Mouse (Mus musculus) liver, embryonic 14.5 days (tissue): ENCODE data around the gene Ephb3. TPM values are rescaled to one million over a fixed set of nuclear protein-coding genes. Genes with fewer than 3 reads are reported as not detected.
A peak's percentile ranks its signal among the peaks of the same experiment; 100 is the strongest.

Experiments used
- ATAC-seq: fragments of 200-750 bp; cut with Nextera tagmentation; 2 replicates; pipeline ENCODE4 v1.8.0; 2017; ENCODE audit warnings: moderate number of reproducible peaks, mild to moderate bottlenecking, moderate library complexity; ENCODE audit not compliant: insufficient read depth
- DNase-seq, 3 experiments: peaks; one replicate each; pipeline ENCODE4 v3.0.0-alpha.2; 2012 to 2013; ENCODE audit warnings: low read depth in 3 of 3, low spot score in 3 of 3
- H3K27ac ChIP-seq: fragments of 300-500 bp; sonication (generic); 2 replicates; pipeline ENCODE4 v1.5.1; 2014; ENCODE audit warnings: moderate library complexity, mild to moderate bottlenecking, control low read depth, inconsistent platforms
- H3K27me3 ChIP-seq: fragments of 300-500 bp; sonication (generic); 2 replicates; pipeline ENCODE4 v1.6.1; 2014; ENCODE audit warnings: mild to moderate bottlenecking, low read length, moderate library complexity; ENCODE audit not compliant: control insufficient read depth, insufficient read depth
- H3K36me3 ChIP-seq: fragments of 300-500 bp; sonication (generic); replicated peaks from 2 replicates; pipeline ENCODE4 v1.6.1; 2014; ENCODE audit warnings: low read depth; ENCODE audit not compliant: control insufficient read depth, insufficient read depth
- H3K4me1 ChIP-seq, 2 experiments: fragments of 200-500 bp in 1 of 2; fragments of 300-500 bp in 1 of 2; sonication (generic) in 1 of 2; replicated peaks; 2 replicates each; pipeline ENCODE4 v1.6.1; 2012 to 2014; ENCODE audit warnings: antibody characterized with exemption in 1 of 2, inconsistent platforms in 1 of 2, low read length in 1 of 2; ENCODE audit not compliant: control insufficient read depth in 2 of 2, insufficient read depth in 2 of 2
- H3K4me2 ChIP-seq: fragments of 300-500 bp; sonication (generic); 2 replicates; pipeline ENCODE4 v1.6.1; 2014; ENCODE audit warnings: low read depth, mild to moderate bottlenecking, control low read depth, moderate library complexity
- H3K4me3 ChIP-seq, 2 experiments: fragments of 200-500 bp in 1 of 2; fragments of 300-500 bp in 1 of 2; sonication (generic) in 1 of 2; 2 replicates each; pipeline ENCODE4 v1.5.1; 2012 to 2014; ENCODE audit warnings: low read depth in 2 of 2, low read length in 2 of 2, mild to moderate bottlenecking in 2 of 2, control low read depth in 1 of 2, inconsistent platforms in 1 of 2, moderate library complexity in 1 of 2; ENCODE audit not compliant: insufficient read depth in 1 of 2
- H3K9ac ChIP-seq: fragments of 300-500 bp; sonication (generic); replicated peaks from 2 replicates; pipeline ENCODE4 v1.6.1; 2014; ENCODE audit warnings: mild to moderate bottlenecking, control low read depth, moderate library complexity
- H3K9me3 ChIP-seq: fragments of 300-500 bp; sonication (generic); 2 replicates; pipeline ENCODE4 v1.6.1; 2016; ENCODE audit warnings: low read length, mixed read lengths; ENCODE audit not compliant: control insufficient read depth
- CTCF ChIP-seq: IDR thresholded peaks from 2 replicates; pipeline ENCODE4 v1.5.1; 2016; ENCODE audit warnings: antibody characterized with exemption, low read depth, control low read depth
- EP300 ChIP-seq: IDR thresholded peaks from 2 replicates; pipeline ENCODE4 v1.6.1; 2016; ENCODE audit warnings: antibody characterized with exemption, low read depth
- WGBS: fragments of 180-500 bp; shearing (Covaris S2); extraction: QIAGEN DNeasy Blood & Tissue Kit; methylation state at CpG from one replicate; pipeline ENCODE4 v1.1.7; 2014; ENCODE audit not compliant: insufficient replicate concordance; 5-methylcytosine and 5-hydroxymethylcytosine counted together
- polyA plus RNA-seq, 2 experiments: library from polyadenylated mRNA; depleted of rRNA in 1 of 2; stranded (reverse) in 1 of 2; unstranded in 1 of 2; fragments of >200 nt; fragmentation: Nextera tagmentation in 1 of 2; extraction: Ambion mirVana in 1 of 2; gene quantifications; 2 replicates each; pipeline versions ENCODE4 v1.2.1 to v1.2.3; 2012 to 2014

Ephb3 gene
- polyA plus RNA-seq, 2 experiments = 0.47 to 0.48 TPM

DNA sequence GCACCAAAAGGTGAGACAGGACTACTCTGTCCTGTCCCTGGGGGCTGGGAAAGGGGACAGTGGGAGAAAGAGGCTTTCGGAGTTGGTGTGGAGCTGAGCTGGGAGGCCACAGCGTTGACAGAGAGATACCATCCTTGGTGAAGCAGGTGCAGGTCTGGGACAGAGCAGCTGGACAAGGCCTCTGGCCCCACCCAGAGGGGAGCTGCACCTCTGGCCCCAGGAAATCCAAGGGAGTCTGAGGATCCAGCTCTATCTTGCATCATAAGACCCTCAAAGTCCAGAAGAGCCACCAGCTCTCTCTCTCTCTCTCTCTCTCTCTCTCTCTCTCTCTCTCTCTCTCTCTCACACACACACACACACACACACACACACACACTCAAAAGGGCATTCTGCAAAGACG, 40.2 kb downstream of the Ephb3 start:
- WGBS = 32% methylated on average over 3 of the region's 3 CpGs
- TF ChIP-seq CTCF (no peak), EP300 (no peak)
- no peak for DNase-seq
- H3K4me2 ChIP-seq = no peak overlapping the region
- no peak for ATAC-seq
- H3K4me1 ChIP-seq = peaks cover 0 to 2% of the 10 kb centered on the region in 2 experiments; a peak in 1 of 4 replicates
- H3K27me3 ChIP-seq = peaks cover 44% of the 10 kb centered on the region
- no peaks in the 10 kb centered on the region for H3K9me3 ChIP-seq
- H3K4me3 ChIP-seq = no peak overlapping the region
- H3K27ac ChIP-seq = no peak overlapping the region
- H3K9ac ChIP-seq = no peak overlapping the region
- H3K36me3 ChIP-seq = no peaks in the 10 kb centered on the region

GRCm38 (mm10) chr16:21245387-21245786, 40.8 kb downstream of the Ephb3 start:
- DNase-seq (no peak), ATAC-seq (no peak)
- H3K36me3 ChIP-seq = no peaks in the 10 kb centered on the region
- TF ChIP-seq EP300 (no peak), CTCF (no peak)
- no peak overlapping the region for H3K27ac ChIP-seq
- H3K9ac ChIP-seq = no peak overlapping the region
- H3K4me3 ChIP-seq = no peak overlapping the region
- H3K27me3 ChIP-seq = peaks cover 44% of the 10 kb centered on the region
- 26% methylated on average over 7 of the region's 7 CpGs for WGBS
- H3K4me2 ChIP-seq = no peak overlapping the region
- 0 out of 4 replicates have a peak, but pooled peaks cover 0 to 2% of the 10 kb centered on the region in 2 experiments for H3K4me1 ChIP-seq
- no peaks in the 10 kb centered on the region for H3K9me3 ChIP-seq

GRCm38 (mm10) chr16:21245931-21246390, 41.4 kb downstream of the Ephb3 start:
- under 1% methylated on average over 27 of the region's 29 CpGs for WGBS
- peak overlapping the region; percentile 65 for H3K4me2 ChIP-seq
- no peak overlapping the region for H3K9ac ChIP-seq
- peaks cover 44% of the 10 kb centered on the region for H3K27me3 ChIP-seq
- no peak overlapping the region for H3K27ac ChIP-seq
- H3K4me3 ChIP-seq = peak overlapping the region; percentile 8 to 44; a peak in 2 of 4 replicates
- no peaks in the 10 kb centered on the region for H3K9me3 ChIP-seq
- peak; percentile 53; the same call in 1 of the 2 replicates for ATAC-seq
- TF ChIP-seq CTCF = peak; percentile 48
- no peak for TF ChIP-seq EP300
- DNase-seq = peak; percentile 22 to 45 (median 28)
- 0 out of 4 replicates have a peak, but pooled peaks cover 0 to 2% of the 10 kb centered on the region in 2 experiments for H3K4me1 ChIP-seq
- H3K36me3 ChIP-seq = no peaks in the 10 kb centered on the region

GRCm38 (mm10) chr16:21246391-21247036, 42.0 kb downstream of the Ephb3 start:
- H3K4me3 ChIP-seq = peak overlapping the region; percentile 8 to 44; a peak in 3 of 4 replicates

DNA sequence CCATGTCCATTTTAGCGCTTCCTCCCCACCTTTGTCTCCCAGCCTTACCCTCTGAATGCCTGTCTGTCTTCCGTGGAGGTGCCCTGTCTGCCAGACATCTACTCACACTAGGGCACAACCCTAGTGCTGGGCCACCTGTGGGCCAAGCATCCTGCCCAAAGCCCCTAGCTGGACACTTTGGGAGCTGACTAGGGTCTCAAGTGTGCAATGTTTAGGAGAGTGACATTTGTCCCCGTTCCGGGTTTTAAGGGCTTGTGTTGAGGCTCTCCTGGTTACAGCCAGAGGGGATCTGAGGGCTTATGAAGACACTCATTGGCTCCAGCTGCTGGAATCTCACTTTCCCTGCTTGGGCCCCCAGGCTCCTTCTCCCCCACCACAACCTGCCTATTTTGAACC, 42.5 kb downstream of the Ephb3 start:
- Histone ChIP-seq H3K4me3 (no peak overlapping the region), H3K9ac (no peak overlapping the region), H3K4me1 (0 out of 4 replicates have a peak, but pooled peaks cover 0 to 2% of the 10 kb centered on the region in 2 experiments), H3K27ac (no peak overlapping the region), H3K4me2 (no peak overlapping the region), H3K27me3 (peaks cover 44% of the 10 kb centered on the region), H3K9me3 (no peaks in the 10 kb centered on the region), H3K36me3 (no peaks in the 10 kb centered on the region)
- WGBS = 5% methylated on average over 4 of the region's 4 CpGs
- no peak for TF ChIP-seq CTCF
- TF ChIP-seq EP300 = no peak
- ATAC-seq (no peak), DNase-seq (no peak)

More at GRCm38 (mm10) chr16:21246391-21247036, 42.0 kb downstream of the Ephb3 start:
- Histone ChIP-seq H3K4me1 (0 out of 4 replicates have a peak, but pooled peaks cover 0 to 2% of the 10 kb centered on the region in 2 experiments), H3K9ac (no peak overlapping the region), H3K27ac (no peak overlapping the region), H3K27me3 (peaks cover 44% of the 10 kb centered on the region), H3K36me3 (no peaks in the 10 kb centered on the region), H3K9me3 (no peaks in the 10 kb centered on the region), H3K4me2 (peak overlapping the region; percentile 65)
- TF ChIP-seq CTCF (no peak), EP300 (no peak)
- no peak for DNase-seq
- WGBS = 2% methylated on average over 33 of the region's 33 CpGs
- ATAC-seq = no peak
